Mouse (Mus musculus) bone marrow, adult 2 months (tissue): ENCODE results near the gene Pglyrp2.

Experiments
- CTCF ChIP-seq: fragments of 200-500 bp; IDR thresholded peaks from 2 replicates; pipeline ENCODE4 v1.5.1; 2011; ENCODE audit warnings: low read length, control low read depth; ENCODE audit not compliant: control insufficient read depth, insufficient read depth
- POLR2A ChIP-seq: fragments of 200-500 bp; IDR thresholded peaks from 2 replicates; pipeline ENCODE4 v1.6.1; 2011; ENCODE audit warnings: low read depth, mild to moderate bottlenecking, control low read depth, low read length, borderline replicate concordance; ENCODE audit not compliant: control insufficient read depth

DNA sequence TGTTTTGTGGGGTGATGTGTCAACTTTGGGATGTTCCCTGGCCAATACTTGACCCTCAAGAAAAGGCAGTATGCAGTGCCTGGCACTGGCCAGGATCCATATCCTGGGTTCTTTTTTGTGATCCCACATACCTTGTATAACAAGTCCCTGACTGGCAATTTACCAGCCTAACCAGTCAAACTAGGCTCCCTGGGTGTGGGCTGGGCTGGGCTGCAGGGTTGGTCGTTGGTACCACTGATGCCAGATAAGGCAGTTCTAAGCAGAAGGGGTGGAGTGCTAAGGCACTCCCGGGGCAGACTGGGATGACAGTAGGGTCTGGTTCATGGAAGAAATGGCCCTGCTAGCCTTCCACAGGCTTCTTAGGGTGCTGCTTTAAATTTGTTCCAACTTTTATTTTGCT lies 31.0 kb upstream of the Pglyrp2 start:
- no peak for TF ChIP-seq CTCF
- TF ChIP-seq POLR2A = no peak
